Mouse (Mus musculus): ENCODE data around the gene Pck1. TPM values are rescaled to one million over a fixed set of nuclear protein-coding genes. Genes with fewer than 3 reads are reported as not detected.
"Not testable (repeated sequence)": the region's sequence is repeated elsewhere in the genome, so short reads cannot be mapped to it uniquely, and the experiment has no call there.

Pck1 gene
- 1 to 10 TPM; 2.8 to 8.8 TPM for total RNA-seq (2021)
- long read RNA-seq, experiment 1, partial matches to known transcripts: 1 of 2 reads
- long read RNA-seq, experiment 1, other reads (novel, unspliced or antisense): 1 of 2 reads
- long read RNA-seq, experiment 2, partial matches to known transcripts: 0 of 3 reads
- long read RNA-seq, experiment 2, other reads (novel, unspliced or antisense): 1 of 3 reads

- intact Hi-C loops (cut with DNase I): no loop called here
- DNase-seq: no peak
These were observed at the start of gene Pck1 for GRCm38 (mm10) chr2:173152436-173153151. TSS of gene Pck1 (plus strand) at chr2:173153048.

GRCm38 (mm10) chr2:173106409-173106808 lies 46.4 kb upstream of the Pck1 start:
- intact Hi-C loops (cut with DNase I): loop anchor here (2.0 to 5.0 kb wide), 2 partner anchors 441 to 456 kb away; no protein-coding TSS in a partner anchor
- DNase-seq: no peak

- intact Hi-C loops (cut with DNase I): loop anchor here (1.0 to 5.0 kb wide), 3 partner anchors 76 to 456 kb away; no protein-coding TSS in a partner anchor
- peak in 1 of 2 experiments; percentile 28 for DNase-seq
These were observed 45.7 kb upstream of the Pck1 start for GRCm38 (mm10) chr2:173106889-173107785.

GRCm38 (mm10) chr2:173108509-173109190 lies 44.2 kb upstream of the Pck1 start:
- DNase-seq: no peak
- intact Hi-C loops (cut with DNase I): loop anchor here (5.0 kb wide), 1 partner anchor 439 kb away; no protein-coding TSS in a partner anchor

- intact Hi-C loops (cut with DNase I): loop anchor here (5.0 kb wide), 1 partner anchor 438 kb away; no protein-coding TSS in a partner anchor
- no peak for DNase-seq
These were observed 43.3 kb upstream of the Pck1 start for GRCm38 (mm10) chr2:173109510-173109909.

- intact Hi-C loops (cut with DNase I): no loop called here
- no peak for DNase-seq
These were observed 42.3 kb upstream of the Pck1 start for GRCm38 (mm10) chr2:173110571-173110970.

- DNase-seq; intact Hi-C loops (cut with DNase I): not testable (repeated sequence)
These were observed 39.1 kb upstream of the Pck1 start for GRCm38 (mm10) chr2:173113796-173114195.

GRCm38 (mm10) chr2:173119023-173119944 lies 33.6 kb upstream of the Pck1 start, which contains the start of gene Ctcfl:
TSS of gene Ctcfl (minus strand) at chr2:173119525.
- DNase-seq: no peak
- intact Hi-C loops (cut with DNase I): no loop called here

- intact Hi-C loops (cut with DNase I); DNase-seq: not testable (repeated sequence)
These were observed 32.7 kb upstream of the Pck1 start for GRCm38 (mm10) chr2:173120117-173120516.

GRCm38 (mm10) chr2:173124022-173124735 lies 28.7 kb upstream of the Pck1 start:
- no peak for DNase-seq
- intact Hi-C loops (cut with DNase I): no loop called here

- DNase-seq: no peak
- intact Hi-C loops (cut with DNase I): no loop called here
These were observed 26.5 kb upstream of the Pck1 start for GRCm38 (mm10) chr2:173126386-173126785.

GRCm38 (mm10) chr2:173129111-173129510 lies 23.7 kb upstream of the Pck1 start:
- DNase-seq: no peak
- intact Hi-C loops (cut with DNase I): no loop called here

GRCm38 (mm10) chr2:173132262-173132661 lies 20.6 kb upstream of the Pck1 start:
- intact Hi-C loops (cut with DNase I): no loop called here

GRCm38 (mm10) chr2:173132794-173133300 lies 20.0 kb upstream of the Pck1 start:
- intact Hi-C loops (cut with DNase I): no loop called here
- no peak for DNase-seq

More at GRCm38 (mm10) chr2:173132262-173132661, 20.6 kb upstream of the Pck1 start:
- DNase-seq: no peak

- intact Hi-C loops (cut with DNase I): no loop called here
- DNase-seq: no peak
These were observed 18.2 kb upstream of the Pck1 start for GRCm38 (mm10) chr2:173134695-173135094.

- intact Hi-C loops (cut with DNase I): no loop called here
- no peak for DNase-seq
These were observed 14.3 kb upstream of the Pck1 start for GRCm38 (mm10) chr2:173138323-173139239.

GRCm38 (mm10) chr2:173143611-173144010 lies 9.2 kb upstream of the Pck1 start:
- no peak for DNase-seq

More at GRCm38 (mm10) chr2:173143611-173144010, 9.2 kb upstream of the Pck1 start:
- intact Hi-C loops (cut with DNase I): no loop called here

Data from gastrocnemius, postnatal 36 days (tissue).